Mouse (Mus musculus) embryonic fibroblast, embryonic 13.5 days (primary cell): ENCODE measurements around the gene Tnfrsf8.

Experiments
- CTCF ChIP-seq: IDR thresholded peaks from 2 replicates; pipeline ENCODE4 v1.5.1; 2011; ENCODE audit warnings: mild to moderate bottlenecking, control low read depth, low read length, moderate library complexity, borderline replicate concordance; ENCODE audit not compliant: insufficient read depth
- POLR2A ChIP-seq: IDR thresholded peaks from 2 replicates; pipeline ENCODE4 v1.6.1; 2011; ENCODE audit warnings: low read depth, mild to moderate bottlenecking, control low read depth, low read length, moderate library complexity

DNA sequence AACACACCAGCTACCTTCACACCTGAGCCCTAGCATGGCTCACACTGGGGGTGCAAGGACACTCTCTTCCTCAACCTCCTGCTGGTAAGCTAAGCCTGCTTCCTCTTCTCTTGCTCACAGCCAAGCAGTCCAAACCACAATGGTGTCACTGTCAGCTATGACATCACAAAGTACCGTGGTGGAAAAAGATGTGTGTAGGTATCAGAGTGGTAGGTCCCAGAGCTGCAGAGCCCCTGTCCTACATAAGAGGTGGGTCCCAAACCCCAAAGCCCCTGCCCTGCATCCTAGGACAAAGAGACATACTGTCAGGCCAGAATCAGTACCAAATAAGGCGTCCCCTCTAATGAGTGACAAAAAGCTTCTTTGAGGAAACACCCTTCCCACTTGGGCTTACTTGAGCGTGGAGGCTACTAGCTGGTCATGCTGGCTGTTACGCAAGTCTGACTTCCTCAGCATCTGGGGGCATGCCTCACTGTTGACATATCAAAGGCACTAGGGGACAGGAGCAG lies 74.2 kb downstream of the Tnfrsf8 start:
- TF ChIP-seq POLR2A (no peak), CTCF (no peak)
